Mouse (Mus musculus): ENCODE data around the gene Farp1.

GRCm38 (mm10) chr14:121263912-121264311 is 228.9 kb downstream of the Farp1 start:
- no peak for TF ChIP-seq CTCF (IDR thresholded peaks at IDR 0.05; ENCODE audit: borderline replicate concordance, extremely low read depth, insufficient read depth, insufficient read length)
- TF ChIP-seq POLR2A (IDR thresholded peaks at IDR 0.05; ENCODE audit: borderline replicate concordance, extremely low read depth, insufficient read depth, insufficient read length, poor library complexity, severe bottlenecking): no peak
